Mouse (Mus musculus): Measurements from ENCODE around the gene Dcdc2b.
A peak's percentile ranks its signal among the peaks of the same experiment; 100 is the strongest.

The Dcdc2b gene

GRCm38 (mm10) chr4:129614093-129614492, at the start of gene Dcdc2b:
TSS of gene Dcdc2b (minus strand) at chr4:129614257.
- DNase-seq (ENCODE audit: low spot score) = no peak

GRCm38 (mm10) chr4:129662255-129662813, 48.3 kb upstream of the Dcdc2b start:
- DNase-seq (ENCODE audit: low spot score) = no peak

GRCm38 (mm10) chr4:129661584-129661983, 47.5 kb upstream of the Dcdc2b start:
- DNase-seq (ENCODE audit: low spot score) = no peak

- DNase-seq (ENCODE audit: low spot score) = no peak
Observed at GRCm38 (mm10) chr4:129654770-129655169, 40.7 kb upstream of the Dcdc2b start.

- DNase-seq (ENCODE audit: low spot score) = no peak
Observed at GRCm38 (mm10) chr4:129650359-129650758, 36.3 kb upstream of the Dcdc2b start.

- DNase-seq (ENCODE audit: low spot score) = no peak
Observed at GRCm38 (mm10) chr4:129648656-129649055, 34.6 kb upstream of the Dcdc2b start.

- DNase-seq (ENCODE audit: low spot score) = no peak
Observed at GRCm38 (mm10) chr4:129645204-129645603, 31.1 kb upstream of the Dcdc2b start.

- no peak for DNase-seq (ENCODE audit: low spot score)
Observed at GRCm38 (mm10) chr4:129641756-129642155, 27.7 kb upstream of the Dcdc2b start.

GRCm38 (mm10) chr4:129640638-129641467, 26.8 kb upstream of the Dcdc2b start, which contains the start of gene Txlna:
TSS of gene Txlna (minus strand) at chr4:129641065.
- DNase-seq (ENCODE audit: low spot score) = peak; percentile 89

GRCm38 (mm10) chr4:129640101-129640637, 26.1 kb upstream of the Dcdc2b start:
- peak; percentile 21 for DNase-seq (ENCODE audit: low spot score)

GRCm38 (mm10) chr4:129639221-129639620, 25.2 kb upstream of the Dcdc2b start:
- DNase-seq (ENCODE audit: low spot score) = no peak

GRCm38 (mm10) chr4:129633852-129634251, 19.8 kb upstream of the Dcdc2b start:
- no peak for DNase-seq (ENCODE audit: low spot score)

- DNase-seq (ENCODE audit: low spot score) = no peak
Observed at GRCm38 (mm10) chr4:129631867-129632266, 17.8 kb upstream of the Dcdc2b start.

GRCm38 (mm10) chr4:129630944-129631343, 16.9 kb upstream of the Dcdc2b start:
- DNase-seq (ENCODE audit: low spot score) = no peak

GRCm38 (mm10) chr4:129626035-129626434, 12.0 kb upstream of the Dcdc2b start:
- DNase-seq (ENCODE audit: low spot score) = no peak

- DNase-seq (ENCODE audit: low spot score) = no peak
Observed at GRCm38 (mm10) chr4:129625496-129625895, 11.4 kb upstream of the Dcdc2b start.

- DNase-seq (ENCODE audit: low spot score) = no peak
Observed at GRCm38 (mm10) chr4:129625029-129625370, 10.9 kb upstream of the Dcdc2b start.

- DNase-seq (ENCODE audit: low spot score) = peak; percentile 62
Observed at GRCm38 (mm10) chr4:129624281-129625028, 10.4 kb upstream of the Dcdc2b start.

GRCm38 (mm10) chr4:129623681-129624091, 9.6 kb upstream of the Dcdc2b start, which contains the start of gene Ccdc28b:
TSS of gene Ccdc28b (minus strand) at chr4:129623947.
- DNase-seq (ENCODE audit: low spot score) = no peak

GRCm38 (mm10) chr4:129622803-129623535, 8.9 kb upstream of the Dcdc2b start:
- DNase-seq (ENCODE audit: low spot score) = no peak

- no peak for DNase-seq (ENCODE audit: low spot score)
Observed at GRCm38 (mm10) chr4:129622120-129622802, 8.2 kb upstream of the Dcdc2b start.
